Mouse (Mus musculus) CH12.LX (cell line): Measurements from ENCODE around the gene Dnase1l3. TPM values are rescaled to one million over a fixed set of nuclear protein-coding genes. Genes with fewer than 3 reads are reported as not detected.

Experiments used
- DNase-seq: peaks from one replicate; pipeline ENCODE4 v3.0.0-alpha.2; 2013; ENCODE audit errors: extremely low read depth
- H3K27ac ChIP-seq: 2 replicates; pipeline ENCODE4 v1.5.1; 2012; ENCODE audit warnings: low read depth, mild to moderate bottlenecking, control low read depth, moderate library complexity; ENCODE audit not compliant: insufficient read depth
- H3K27me3 ChIP-seq: replicated peaks from 2 replicates; pipeline ENCODE3; 2012; ENCODE audit warnings: inconsistent platforms
- H3K36me3 ChIP-seq, 2 experiments: replicated peaks in 1 of 2; 2 replicates each; pipeline versions ENCODE3 to v1.6.1; 2012; ENCODE audit warnings: inconsistent platforms in 1 of 2, low read length in 1 of 2, mild to moderate bottlenecking in 1 of 2, mixed read lengths in 1 of 2, moderate library complexity in 1 of 2; ENCODE audit not compliant: control insufficient read depth in 1 of 2, insufficient read depth in 1 of 2
- H3K4me1 ChIP-seq, 2 experiments: 2 replicates each; pipeline ENCODE4 v1.6.1; 2012; ENCODE audit warnings: inconsistent platforms in 1 of 2, moderate library complexity in 1 of 2; ENCODE audit not compliant: insufficient read depth in 2 of 2, control insufficient read depth in 1 of 2
- H3K4me2 ChIP-seq: 2 replicates; pipeline ENCODE4 v1.6.1; 2012; ENCODE audit warnings: low read depth, mild to moderate bottlenecking, control low read depth; ENCODE audit not compliant: poor library complexity, insufficient read depth, severe bottlenecking
- H3K4me3 ChIP-seq, 3 experiments: fragments of 150-350 bp in 1 of 3; sonication (generic) in 1 of 3; replicated peaks in 1 of 3; 2 replicates each; pipeline versions ENCODE3 to v1.5.1; 2011 to 2012; ENCODE audit warnings: low read depth in 2 of 3, low read length in 2 of 3, mild to moderate bottlenecking in 2 of 3, moderate library complexity in 2 of 3, control low read depth in 1 of 3, improper control_type of control experiment in 1 of 3, inconsistent platforms in 1 of 3, mixed read lengths in 1 of 3; ENCODE audit not compliant: poor library complexity in 1 of 3
- H3K79me2 ChIP-seq: replicated peaks from 2 replicates; pipeline ENCODE4 v1.6.1; 2012; ENCODE audit warnings: mild to moderate bottlenecking, moderate library complexity; ENCODE audit not compliant: control insufficient read depth, poor library complexity, insufficient read depth, severe bottlenecking; ENCODE audit errors: extremely low read depth
- H3K9ac ChIP-seq: 2 replicates; pipeline ENCODE4 v1.6.1; 2012; ENCODE audit warnings: low read depth, mild to moderate bottlenecking, control low read depth, moderate library complexity; ENCODE audit not compliant: insufficient read depth
- H3K9me3 ChIP-seq: replicated peaks from 2 replicates; pipeline ENCODE3; 2012; ENCODE audit warnings: low read length, inconsistent platforms, mixed read lengths
- BHLHE40 ChIP-seq: IDR thresholded peaks from 2 replicates; pipeline ENCODE4 v1.6.1; 2011; ENCODE audit warnings: mild to moderate bottlenecking, low read depth, low read length, improper control_type of control experiment
- CHD1 ChIP-seq: IDR thresholded peaks from 2 replicates; pipeline ENCODE4 v1.6.1; 2012; ENCODE audit warnings: low read depth, low read length, improper control_type of control experiment, inconsistent platforms
- CHD2 ChIP-seq: IDR thresholded peaks from 2 replicates; pipeline ENCODE4 v1.6.1; 2011; ENCODE audit warnings: low read length, improper control_type of control experiment
- E2F4 ChIP-seq: IDR thresholded peaks from 2 replicates; pipeline ENCODE4 v1.6.1; 2011; ENCODE audit warnings: low read depth, low read length, improper control_type of control experiment; ENCODE audit not compliant: insufficient replicate concordance
- ELF1 ChIP-seq: IDR thresholded peaks from 2 replicates; pipeline ENCODE4 v1.6.1; 2014; ENCODE audit warnings: low read depth, mild to moderate bottlenecking, inconsistent platforms, low read length, improper control_type of control experiment
- EP300 ChIP-seq: IDR thresholded peaks from 2 replicates; pipeline ENCODE4 v1.6.1; 2011; ENCODE audit warnings: low read length, improper control_type of control experiment
- GABPA ChIP-seq: IDR thresholded peaks from 2 replicates; pipeline ENCODE4 v1.6.1; 2012; ENCODE audit warnings: low read depth, low read length, improper control_type of control experiment, inconsistent platforms; ENCODE audit not compliant: insufficient replicate concordance
- HCFC1 ChIP-seq: IDR thresholded peaks from 2 replicates; pipeline ENCODE4 v1.6.1; 2012; ENCODE audit warnings: low read depth, mild to moderate bottlenecking, inconsistent platforms, low read length, improper control_type of control experiment
- IRF4 ChIP-seq: IDR thresholded peaks from 2 replicates; pipeline ENCODE4 v1.6.1; 2014; ENCODE audit warnings: low read depth, mild to moderate bottlenecking, inconsistent platforms, low read length, improper control_type of control experiment
- JUN ChIP-seq: IDR thresholded peaks from 2 replicates; pipeline ENCODE4 v1.6.1; 2011; ENCODE audit warnings: low read depth, mild to moderate bottlenecking, low read length, improper control_type of control experiment, moderate library complexity; ENCODE audit not compliant: insufficient read depth
- KAT2A ChIP-seq: IDR thresholded peaks from 2 replicates; pipeline ENCODE4 v1.6.1; 2012; ENCODE audit warnings: low read length, improper control_type of control experiment, inconsistent platforms; ENCODE audit not compliant: insufficient replicate concordance
- MAFK ChIP-seq: IDR thresholded peaks from 2 replicates; pipeline ENCODE4 v1.6.1; 2011; ENCODE audit warnings: low read length, improper control_type of control experiment; ENCODE audit not compliant: insufficient replicate concordance
- MAX ChIP-seq: IDR thresholded peaks from 2 replicates; pipeline ENCODE4 v1.6.1; 2011; ENCODE audit warnings: low read length, improper control_type of control experiment
- MAZ ChIP-seq: IDR thresholded peaks from 2 replicates; pipeline ENCODE4 v1.6.1; 2012; ENCODE audit warnings: low read depth, mild to moderate bottlenecking, inconsistent platforms, low read length, improper control_type of control experiment, moderate library complexity
- MYC ChIP-seq: IDR thresholded peaks from 2 replicates; pipeline ENCODE4 v1.6.1; 2011; ENCODE audit warnings: low read depth, mild to moderate bottlenecking, improper control_type of control experiment, low read length
- NELFE ChIP-seq: IDR thresholded peaks from 2 replicates; pipeline ENCODE4 v1.6.1; 2011; ENCODE audit warnings: low read depth, low read length, improper control_type of control experiment
- NRF1 ChIP-seq: IDR thresholded peaks from 2 replicates; pipeline ENCODE4 v1.6.1; 2014; ENCODE audit warnings: low read depth, mild to moderate bottlenecking, inconsistent platforms, low read length, improper control_type of control experiment, moderate library complexity
- PAX5 ChIP-seq: IDR thresholded peaks from 2 replicates; pipeline ENCODE4 v1.6.1; 2012; ENCODE audit warnings: low read length, inconsistent platforms, mixed read lengths
- POLR2A ChIP-seq: IDR thresholded peaks from 2 replicates; pipeline ENCODE4 v1.6.1; 2011; ENCODE audit warnings: low read depth, mild to moderate bottlenecking, improper control_type of control experiment, low read length
- POLR2AphosphoS2 ChIP-seq: IDR thresholded peaks from 2 replicates; pipeline ENCODE4 v1.6.1; 2011; ENCODE audit warnings: low read depth, low read length, improper control_type of control experiment
- RAD21 ChIP-seq: IDR thresholded peaks from 2 replicates; pipeline ENCODE4 v1.6.1; 2011; ENCODE audit warnings: low read depth, mild to moderate bottlenecking, low read length, improper control_type of control experiment, moderate library complexity
- RCOR1 ChIP-seq: conservative IDR thresholded peaks from 2 replicates; pipeline ENCODE4 v1.6.1; 2012; ENCODE audit warnings: low read depth, mild to moderate bottlenecking, inconsistent platforms, low read length, improper control_type of control experiment
- SIN3A ChIP-seq: IDR thresholded peaks from 2 replicates; pipeline ENCODE4 v1.6.1; 2012; ENCODE audit warnings: low read length, improper control_type of control experiment, inconsistent platforms
- SMC3 ChIP-seq: IDR thresholded peaks from 2 replicates; pipeline ENCODE4 v1.6.1; 2011; ENCODE audit warnings: low read depth, low read length, improper control_type of control experiment
- TBP ChIP-seq: conservative IDR thresholded peaks from 2 replicates; pipeline ENCODE4 v1.6.1; 2011; ENCODE audit warnings: low read depth, low read length, improper control_type of control experiment
- TCF12 ChIP-seq: IDR thresholded peaks from 2 replicates; pipeline ENCODE4 v1.6.1; 2014; ENCODE audit warnings: low read depth, mild to moderate bottlenecking, inconsistent platforms, low read length, improper control_type of control experiment
- UBTF ChIP-seq: IDR thresholded peaks from 2 replicates; pipeline ENCODE4 v1.6.1; 2012; ENCODE audit warnings: low read depth, mild to moderate bottlenecking, inconsistent platforms, low read length, improper control_type of control experiment, moderate library complexity
- USF2 ChIP-seq: conservative IDR thresholded peaks from 2 replicates; pipeline ENCODE4 v1.6.1; 2011; ENCODE audit warnings: low read depth, low read length, improper control_type of control experiment
- ZC3H11A ChIP-seq: IDR thresholded peaks from 2 replicates; pipeline ENCODE4 v1.6.1; 2012; ENCODE audit warnings: low read depth, mild to moderate bottlenecking, inconsistent platforms, low read length, improper control_type of control experiment
- ZKSCAN1 ChIP-seq: IDR thresholded peaks from 2 replicates; pipeline ENCODE4 v1.6.1; 2012; ENCODE audit warnings: low read depth, inconsistent platforms, low read length, improper control_type of control experiment, borderline replicate concordance
- ZNF384 ChIP-seq: IDR thresholded peaks from 2 replicates; pipeline ENCODE4 v1.6.1; 2012; ENCODE audit warnings: low read depth, low read length, improper control_type of control experiment, inconsistent platforms
- dilution Hi-C: fragments of 300-500 bp; cut with MboI; formaldehyde crosslinking; loops from 2 replicates; pipeline ENCODE4 v1.14.3; 2020; ENCODE audit warnings: low sequenced_read_pairs; ENCODE audit not compliant: extremely low pct_unique_long_range_greater_than_20kb, extremely low pct_ligation_motif_present
- in situ Hi-C: fragments of 300-500 bp; cut with MboI; formaldehyde crosslinking; loops from 3 replicates; pipeline ENCODE4 v1.14.3; 2019; ENCODE audit warnings: low sequenced_read_pairs, low pct_ligation_motif_present, low pct_unique_long_range_greater_than_20kb, mixed read lengths
- polyA plus RNA-seq: library from polyadenylated mRNA; unstranded; fragments of >175 nt; gene quantifications from 2 replicates; pipeline ENCODE4 v1.2.1, GENCODE M21; 2012; ENCODE audit warnings: low read depth; ENCODE audit not compliant: insufficient read length
- total RNA-seq, 2 experiments: library from RNA; depleted of rRNA; stranded (reverse); fragments of 300-350 nt in 1 of 2; fragments of >200 nt in 1 of 2; gene quantifications; 2 replicates each; pipeline ENCODE4 v1.2.3; 2012 to 2014

The Dnase1l3 gene
- total and polyA plus RNA-seq, 3 experiments: 2.5 to 36.0 (median 2.9) TPM

- H3K27me3 ChIP-seq: no peaks in the 10 kb centered on the region
- DNase-seq: no peak
- H3K79me2 ChIP-seq: peaks cover 11% of the 10 kb centered on the region
- TF ChIP-seq CHD1: no peak
- TF ChIP-seq NRF1: peak; percentile 65
- no peak for TF ChIP-seq PAX5
- no peak for TF ChIP-seq GABPA
- 0 out of 2 replicates have a peak, but pooled peaks have one; percentile 20 for TF ChIP-seq MAZ
- no peak for TF ChIP-seq SMC3
- TF ChIP-seq ZKSCAN1: no peak
- 0 out of 2 replicates have a peak, but pooled peaks have one; percentile 4 for TF ChIP-seq MAX
- no peak for TF ChIP-seq CHD2
- 0 out of 2 replicates have a peak, but pooled peaks have one; percentile 1 for TF ChIP-seq KAT2A
- TF ChIP-seq SIN3A: no peak; the same call in 1 of the 2 replicates
- TF ChIP-seq RCOR1: no peak
- dilution Hi-C loops (no loop called here), in situ Hi-C loops (no loop called here)
- no peak overlapping the region for H3K4me3 ChIP-seq
- H3K27ac ChIP-seq: peak overlapping the region; percentile 45
- peak overlapping the region; percentile 61; the same call in 1 of the 2 replicates for H3K4me2 ChIP-seq
- no peaks in the 10 kb centered on the region for H3K9me3 ChIP-seq
- no peak overlapping the region for H3K9ac ChIP-seq
- H3K4me1 ChIP-seq: peaks cover 33 to 78% of the 10 kb centered on the region in 2 experiments
- peaks cover 0 to 18% of the 10 kb centered on the region in 2 experiments for H3K36me3 ChIP-seq
Observed at GRCm38 (mm10) chr14:8007923-8008322, 13.6 kb upstream of the Dnase1l3 start.

DNA sequence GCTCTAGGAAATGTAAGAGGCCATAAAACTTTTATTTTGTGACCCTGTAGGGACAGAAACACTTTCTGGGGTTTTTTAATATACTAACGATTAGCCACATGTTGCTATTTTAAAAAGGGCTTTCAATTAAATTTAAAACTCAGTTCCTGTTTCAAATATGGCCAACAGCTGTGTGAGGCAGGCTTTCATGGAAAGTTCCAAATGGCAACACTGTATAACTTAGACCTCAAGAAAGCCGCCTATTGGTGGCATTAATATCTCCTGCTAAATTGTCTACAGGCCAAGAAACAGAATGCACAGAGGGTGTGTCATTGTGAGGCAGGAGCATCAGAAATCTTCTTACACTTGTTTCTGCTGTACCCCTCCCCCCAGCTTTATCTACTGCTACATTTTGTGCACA is 13.1 kb upstream of the Dnase1l3 start:
- DNase-seq: peak; percentile 64
- peak overlapping the region; percentile 61; the same call in 1 of the 2 replicates for H3K4me2 ChIP-seq
- H3K9ac ChIP-seq: no peak overlapping the region
- H3K4me3 ChIP-seq: no peak overlapping the region
- H3K9me3 ChIP-seq: no peaks in the 10 kb centered on the region
- H3K27me3 ChIP-seq: no peaks in the 10 kb centered on the region
- in situ Hi-C loops (no loop called here), dilution Hi-C loops (no loop called here)
- H3K79me2 ChIP-seq: peaks cover 11% of the 10 kb centered on the region
- H3K4me1 ChIP-seq: peaks cover 31 to 75% of the 10 kb centered on the region in 2 experiments
- peaks cover 0 to 18% of the 10 kb centered on the region in 2 experiments for H3K36me3 ChIP-seq
- H3K27ac ChIP-seq: peak overlapping the region; percentile 45
- TF ChIP-seq CHD1 (0 out of 2 replicates have a peak, but pooled peaks have one; percentile 73), POLR2AphosphoS2 (no peak), RAD21 (no peak), IRF4 (0 out of 2 replicates have a peak, but pooled peaks have one; percentile 15), EP300 (peak; percentile 74), RCOR1 (no peak), TCF12 (peak; percentile 38; the same call in 1 of the 2 replicates), ZKSCAN1 (no peak), POLR2A (no peak), ZC3H11A (no peak), USF2 (no peak), MAX (no peak), ZNF384 (no peak), MAFK (no peak), PAX5 (no peak), GABPA (no peak), UBTF (no peak), CHD2 (peak; percentile 65; the same call in 1 of the 2 replicates), JUN (no peak), MAZ (0 out of 2 replicates have a peak, but pooled peaks have one; percentile 26), ELF1 (no peak; the same call in 1 of the 2 replicates), HCFC1 (no peak; the same call in 1 of the 2 replicates), BHLHE40 (0 out of 2 replicates have a peak, but pooled peaks have one; percentile 27), TBP (no peak), E2F4 (0 out of 2 replicates have a peak, but pooled peaks have one; percentile 38), MYC (peak; percentile 52; the same call in 1 of the 2 replicates), NELFE (no peak)
